Mouse (Mus musculus) cerebral cortex, adult 2 months (tissue): ENCODE results near the gene Ciz1.

Experiments
- WGBS: fragments of 180-500 bp; shearing (Covaris S2); methylation state at CpG from one replicate; pipeline ENCODE4 v1.1.7; 2018; 5-methylcytosine and 5-hydroxymethylcytosine counted together

Gene Ciz1

DNA sequence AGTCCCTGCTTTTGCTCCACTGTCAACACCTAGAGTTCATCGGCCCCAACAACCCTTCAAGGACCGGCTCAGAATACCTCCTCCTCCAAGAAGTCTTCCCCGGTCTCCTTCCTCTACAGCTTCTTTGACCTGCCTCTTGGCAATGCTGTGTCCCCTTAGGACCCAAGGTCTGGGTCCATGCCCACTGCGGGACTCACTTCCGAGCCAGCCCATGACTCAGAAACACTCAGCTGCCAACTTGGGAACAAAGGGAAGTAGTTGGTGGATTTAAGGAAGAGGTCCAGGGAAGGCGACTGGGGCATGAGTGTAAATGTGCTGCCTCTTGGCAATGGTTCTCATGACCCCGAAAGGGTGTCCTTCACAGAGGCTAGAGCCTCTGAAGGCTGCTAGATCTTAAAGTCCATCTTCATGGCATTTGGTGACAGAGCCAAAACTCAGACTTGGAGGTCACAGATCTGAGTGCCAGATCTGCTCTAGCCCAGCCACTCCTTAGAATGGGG, 27.9 kb downstream of the Ciz1 start:
- WGBS: 45% methylated on average over 7 of the region's 7 CpGs

- WGBS: 1% methylated on average over 27 of the region's 27 CpGs
These were observed 29.1 kb downstream of the Ciz1 start for GRCm38 (mm10) chr2:32381141-32381774.

- WGBS: 1% methylated on average over 46 of the region's 47 CpGs
These were observed 29.7 kb downstream of the Ciz1 start, which contains the start of gene 1110008P14Rik for GRCm38 (mm10) chr2:32381775-32382223. TSS of gene 1110008P14Rik (minus strand) at chr2:32381938.

DNA sequence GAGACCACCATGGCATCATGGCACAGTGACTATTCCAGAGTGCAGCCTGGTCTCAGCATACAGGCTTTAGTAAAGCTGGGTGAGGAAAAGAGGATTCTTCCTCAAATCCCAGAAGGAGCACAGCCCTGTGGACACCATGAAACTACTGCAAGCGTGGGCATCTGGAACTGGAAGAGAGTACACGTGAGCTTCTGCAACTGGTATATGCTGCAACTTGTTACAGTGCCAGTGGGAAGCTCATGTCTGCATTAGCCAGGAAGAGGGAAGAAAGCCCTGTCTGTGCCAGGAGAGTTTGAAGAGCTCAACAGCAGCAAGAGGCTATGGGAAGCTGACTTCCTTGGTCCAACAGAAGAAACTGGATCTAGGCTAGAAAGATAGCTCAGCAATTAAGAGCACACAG, 30.6 kb downstream of the Ciz1 start:
- WGBS: 52% methylated on average over 2 of the region's 2 CpGs

DNA sequence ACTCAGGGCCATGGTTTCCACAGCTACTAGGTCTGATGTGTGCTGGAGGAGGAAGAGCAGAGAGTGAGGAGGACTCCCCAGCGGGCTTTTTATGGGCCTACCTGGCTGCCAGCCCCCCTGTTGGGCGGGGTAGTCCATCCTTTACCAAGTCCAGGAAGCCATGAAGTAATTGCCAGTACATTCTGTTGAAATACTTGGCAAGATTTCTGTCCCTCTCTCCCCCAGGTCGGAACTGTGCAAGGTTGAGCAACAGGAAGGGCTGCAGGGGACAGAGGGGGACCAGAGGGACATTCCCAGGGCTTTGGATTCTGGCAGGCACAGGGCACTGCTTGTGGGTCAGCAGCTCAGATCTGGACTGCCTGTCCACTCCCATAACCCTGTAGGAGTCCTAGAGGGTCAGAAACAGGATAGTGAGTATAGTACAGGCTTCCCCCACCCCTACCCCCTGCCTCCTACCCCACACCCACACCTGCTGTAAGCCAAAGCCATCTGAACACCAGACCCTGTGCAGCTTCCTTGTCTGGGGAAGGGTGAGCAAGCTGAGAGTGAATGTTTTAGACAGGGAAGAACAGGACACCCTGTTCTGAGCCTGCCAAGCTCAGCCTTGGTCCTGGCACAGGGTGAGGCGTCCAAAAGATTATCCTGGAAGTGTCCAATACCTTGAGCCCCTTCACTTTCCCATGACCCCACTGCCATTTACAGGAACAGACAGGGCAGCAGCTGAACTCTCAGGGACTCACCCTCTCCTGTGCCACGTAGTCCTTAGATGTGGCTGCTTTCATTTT, 35.8 kb downstream of the Ciz1 start, which contains the start of gene Lcn2:
Gene Lcn2, minus strand, starts transcription at position 547 of the 785 bp plus-strand sequence.
- WGBS: 67% methylated on average over 5 of the region's 5 CpGs

- 90% methylated on average over 2 of the region's 2 CpGs for WGBS
These were observed 37.0 kb downstream of the Ciz1 start for GRCm38 (mm10) chr2:32389157-32389556.

DNA sequence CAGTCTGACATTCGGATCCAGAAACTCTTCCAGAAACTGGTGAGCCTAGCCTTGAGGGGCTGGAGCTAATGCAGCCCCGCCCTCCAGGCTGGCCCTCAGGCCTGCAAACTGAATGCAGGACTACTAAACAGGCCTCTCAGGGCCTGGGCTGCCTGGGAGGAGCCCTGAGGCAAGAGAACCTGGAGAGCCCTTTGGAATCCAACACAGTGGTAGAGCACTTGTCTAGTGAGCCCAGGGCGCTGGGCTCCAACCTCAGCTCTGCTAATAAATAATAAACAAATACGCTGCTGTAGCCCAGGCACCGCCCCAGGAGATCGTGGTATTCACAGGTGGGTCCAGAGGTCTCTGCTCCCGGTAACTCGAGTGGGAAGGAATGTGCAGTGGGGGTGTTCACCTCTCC, 38.7 kb downstream of the Ciz1 start:
- 85% methylated on average over 8 of the region's 8 CpGs for WGBS

DNA sequence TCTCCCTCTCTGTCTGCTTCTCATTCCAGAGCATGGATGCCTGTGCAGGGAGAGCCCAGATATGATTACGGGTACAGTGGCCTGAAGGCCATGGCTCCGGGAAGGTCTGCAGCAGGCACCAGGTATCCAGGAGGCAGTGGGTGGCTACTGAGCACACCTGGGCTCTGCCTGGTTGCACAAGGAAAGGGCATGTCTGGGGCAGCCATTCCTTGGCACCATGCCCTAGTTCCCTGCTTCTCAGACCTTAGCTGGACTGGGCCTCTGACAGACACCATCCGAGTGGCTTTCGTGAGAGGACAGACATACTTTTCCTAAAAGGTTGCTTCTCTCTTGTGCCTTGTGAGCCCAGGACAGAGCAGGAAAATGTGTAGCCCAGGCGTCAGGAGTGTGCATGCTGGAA, 39.9 kb downstream of the Ciz1 start:
- 90% methylated on average over 5 of the region's 5 CpGs for WGBS

DNA sequence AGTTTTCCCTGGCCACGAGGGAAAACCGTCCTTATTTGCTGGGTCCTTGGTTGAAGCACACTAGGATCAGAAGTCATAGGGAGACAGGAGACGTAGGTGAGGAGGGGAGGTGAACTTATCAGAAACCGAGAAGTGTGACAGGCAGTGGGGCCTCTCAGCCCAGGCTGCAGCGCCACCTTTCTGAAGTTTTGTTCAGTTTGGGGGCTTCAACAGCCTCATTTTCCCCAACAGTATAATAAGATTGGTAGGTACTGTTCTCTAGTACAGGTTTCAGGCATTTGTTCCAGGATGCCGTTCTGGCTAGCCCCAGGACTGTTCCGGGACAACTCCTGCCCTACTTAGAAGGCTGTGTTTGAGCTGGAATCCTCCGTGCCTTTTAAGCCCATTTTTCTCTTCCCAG, 42.8 kb downstream of the Ciz1 start:
- 2% methylated on average over 8 of the region's 8 CpGs for WGBS

DNA sequence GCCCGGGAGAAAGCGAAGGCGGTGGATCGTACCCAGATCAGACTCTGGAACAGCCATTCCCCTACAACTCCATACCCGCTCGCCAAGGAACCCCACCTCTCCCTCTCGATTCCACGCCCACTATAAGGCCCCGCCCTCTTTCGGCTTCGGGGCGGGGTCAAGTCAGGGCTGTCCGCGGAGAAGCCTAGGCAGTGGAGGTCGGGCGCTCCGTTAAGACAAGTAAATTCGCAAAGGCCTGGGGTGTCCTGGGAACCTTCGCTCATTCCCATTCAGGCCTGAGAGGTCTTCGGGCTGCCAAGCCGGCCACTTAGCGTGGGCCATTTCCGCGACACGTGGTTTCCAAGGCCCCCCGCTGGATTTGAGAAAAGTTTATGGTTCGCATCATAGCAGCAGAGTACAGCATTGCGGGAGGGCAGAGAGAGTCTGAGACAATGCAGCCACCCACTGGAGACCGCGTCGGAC, 43.4 kb downstream of the Ciz1 start, which contains the start of gene Ptges2:
Gene Ptges2, plus strand, starts transcription at position 413 of the 462 bp plus-strand sequence.
- WGBS: under 1% methylated on average over 31 of the region's 31 CpGs

DNA sequence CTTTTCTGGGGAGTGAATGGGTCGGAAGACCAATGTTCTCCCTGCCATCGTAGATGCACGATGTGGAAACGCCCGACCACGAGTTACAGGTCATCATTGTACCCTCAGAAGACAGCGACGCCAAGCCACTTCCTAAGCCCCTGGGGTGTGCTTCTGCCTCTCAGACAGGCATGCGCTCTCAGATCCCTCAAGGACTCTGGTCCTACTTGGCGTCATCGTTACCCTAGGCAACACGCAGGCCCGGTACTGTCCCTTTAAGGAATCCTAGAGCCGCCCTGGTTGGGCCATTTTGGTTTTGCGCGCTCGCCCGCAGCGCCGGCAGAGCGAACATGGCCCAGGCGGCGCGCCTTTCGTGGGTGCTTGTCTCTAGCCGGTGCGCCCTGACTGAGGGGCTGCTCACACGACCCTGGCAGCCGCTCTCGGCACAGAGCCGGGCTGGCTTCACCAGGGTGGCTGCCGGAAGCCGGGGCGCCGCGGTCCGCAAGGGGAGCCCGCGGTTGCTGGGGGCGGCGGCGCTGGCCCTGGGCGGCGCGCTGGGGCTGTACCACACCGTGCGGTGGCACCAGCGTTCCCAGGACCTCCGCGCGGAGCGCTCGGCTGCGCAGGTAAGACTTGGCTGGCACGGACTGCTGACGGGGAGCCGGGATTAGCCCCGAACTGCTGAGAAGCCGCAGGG, 44.0 kb downstream of the Ciz1 start:
- WGBS: under 1% methylated on average over 59 of the region's 59 CpGs

- under 1% methylated on average over 15 of the region's 15 CpGs for WGBS
These were observed 44.6 kb downstream of the Ciz1 start for GRCm38 (mm10) chr2:32396695-32397094.

- WGBS: 12% methylated on average over 2 of the region's 2 CpGs
These were observed 52.5 kb downstream of the Ciz1 start for GRCm38 (mm10) chr2:32404663-32405062.

DNA sequence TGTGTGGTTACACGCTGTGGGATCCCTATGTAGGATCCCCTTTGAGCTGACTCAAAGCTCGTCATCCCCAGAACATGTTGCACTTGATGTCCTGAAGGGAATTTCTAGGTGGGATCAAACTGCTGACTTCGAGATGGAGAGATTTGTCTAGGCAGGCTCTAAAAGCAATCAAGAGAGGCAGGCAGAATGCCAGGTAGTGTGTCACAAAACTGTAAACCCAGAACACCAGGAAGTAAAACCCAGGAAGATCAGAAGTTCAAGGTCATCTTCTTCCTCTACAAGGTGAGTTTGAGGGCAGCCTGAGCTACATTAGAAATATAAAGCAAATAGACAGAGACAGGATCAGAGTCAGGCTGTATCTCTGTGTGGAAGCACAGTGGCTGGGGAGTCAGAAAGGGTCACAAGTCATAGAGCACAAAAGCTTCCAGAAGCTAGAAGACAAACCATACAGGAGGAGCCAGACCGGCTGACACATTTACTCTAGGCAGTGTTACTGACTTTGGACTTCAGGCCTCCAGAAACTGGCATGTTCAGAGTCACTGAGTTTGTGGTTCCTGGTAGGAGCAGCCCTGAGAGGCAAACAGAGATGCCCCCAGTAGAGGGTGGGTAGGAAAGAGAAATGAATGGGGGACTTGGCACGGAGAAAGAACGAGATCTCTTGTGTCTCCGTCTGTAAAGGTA, 55.2 kb downstream of the Ciz1 start:
- WGBS: 83% methylated on average over 7 of the region's 7 CpGs

DNA sequence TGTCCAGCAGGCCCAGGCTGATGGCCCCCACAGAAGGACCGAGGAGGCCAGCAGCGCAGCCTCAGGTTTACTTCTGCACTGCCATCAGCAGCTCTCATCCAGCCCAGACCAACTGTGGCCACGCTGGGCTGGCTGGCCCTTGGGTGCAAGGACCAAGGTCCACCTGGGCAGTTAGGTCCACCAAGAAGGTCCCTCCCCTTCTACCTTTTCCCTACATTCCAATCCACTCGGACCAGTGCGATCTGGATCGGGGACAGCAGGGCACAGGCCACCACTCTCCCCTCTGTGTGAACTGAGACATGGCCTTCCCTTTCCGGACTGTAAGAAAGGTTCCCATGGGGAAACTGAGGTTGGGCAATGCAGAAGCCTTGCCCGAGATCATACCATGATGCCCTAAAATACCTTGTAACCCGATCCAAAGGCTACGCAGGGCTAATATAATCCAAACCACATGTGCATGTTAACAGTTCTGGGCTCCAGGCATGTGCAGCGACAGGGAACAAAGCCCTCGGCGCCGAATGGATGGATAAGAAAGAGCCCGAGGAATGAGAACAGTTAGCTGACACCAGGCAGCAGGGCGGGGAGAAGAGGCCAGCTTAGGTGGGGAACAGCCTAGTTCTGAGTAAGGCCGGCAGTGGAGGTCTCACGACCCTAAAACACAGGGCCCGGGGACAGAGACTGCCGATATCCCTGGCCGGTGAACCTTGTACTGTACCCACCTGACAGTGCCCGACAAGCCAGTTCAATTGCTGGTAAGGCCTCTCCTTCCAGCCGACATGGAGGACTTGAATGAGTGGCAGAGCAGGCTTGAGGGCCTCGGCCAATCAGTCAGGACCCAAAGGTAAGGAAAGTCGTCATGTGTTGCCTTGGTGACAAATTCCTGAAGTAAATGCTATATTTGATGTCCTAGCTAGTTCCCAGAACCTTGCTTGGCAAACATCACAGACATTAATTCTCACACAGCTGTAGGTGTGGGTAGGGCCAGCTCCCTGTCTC, 56.6 kb downstream of the Ciz1 start:
- 80% methylated on average over 25 of the region's 25 CpGs for WGBS

- 78% methylated on average over 7 of the region's 7 CpGs for WGBS
These were observed 59.3 kb downstream of the Ciz1 start for GRCm38 (mm10) chr2:32411407-32411806.

DNA sequence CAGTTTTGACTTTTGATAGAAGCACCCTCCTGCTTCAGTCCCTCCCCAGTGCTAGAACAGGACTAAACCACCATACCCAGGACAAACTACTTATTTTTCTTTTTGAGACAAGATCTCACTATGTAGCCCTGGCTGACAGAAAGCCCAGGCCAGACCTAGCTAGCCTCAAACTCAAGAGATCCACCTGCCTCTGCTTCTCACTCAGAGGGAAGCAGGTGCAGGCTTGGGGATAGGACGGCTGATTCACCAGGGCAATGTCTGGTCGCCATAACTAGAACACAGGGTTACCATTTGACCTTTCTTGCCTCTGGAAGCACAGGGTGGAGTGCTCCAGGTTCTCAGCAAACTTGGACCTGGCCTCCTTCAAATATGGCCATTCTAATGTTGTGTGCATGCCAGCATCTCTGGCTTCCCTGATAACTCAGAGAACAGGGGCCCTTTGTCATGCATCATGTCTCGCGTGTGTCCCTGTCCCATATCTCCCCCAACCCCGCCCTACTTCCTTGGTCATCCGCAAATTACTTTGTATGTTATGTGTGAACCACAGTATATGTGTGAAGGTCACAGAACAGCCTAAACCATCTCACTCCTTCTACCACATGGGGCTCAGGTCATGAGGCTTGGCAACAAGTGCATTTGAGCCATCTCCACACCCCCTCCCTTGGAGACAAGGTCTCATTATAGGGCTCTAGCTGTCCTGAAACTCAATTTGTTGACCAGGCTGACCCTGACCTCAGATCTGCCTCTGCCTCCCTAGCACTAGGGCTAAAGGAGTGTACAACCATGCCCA, 60.8 kb downstream of the Ciz1 start:
- 89% methylated on average over 6 of the region's 6 CpGs for WGBS

DNA sequence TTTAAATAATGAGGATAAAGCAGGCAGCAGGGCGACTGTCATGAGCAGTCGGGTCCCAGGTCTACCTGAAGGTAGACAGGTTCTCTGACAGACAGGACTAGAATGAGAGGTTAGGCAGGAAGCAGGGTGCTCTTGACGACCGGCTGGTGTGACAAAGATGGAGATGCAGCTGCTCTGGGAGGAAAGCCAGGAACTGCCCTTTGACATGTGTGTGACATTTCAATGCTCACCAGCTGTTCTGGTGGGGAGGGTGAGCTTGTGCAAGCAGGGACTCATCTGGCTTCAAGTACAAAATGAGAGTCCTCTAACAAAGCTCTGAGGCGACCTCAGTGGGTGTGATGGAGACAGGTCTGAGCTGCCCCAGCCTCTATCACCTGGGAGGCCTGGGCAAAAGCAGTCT, 61.8 kb downstream of the Ciz1 start:
- WGBS: 69% methylated on average over 5 of the region's 5 CpGs

DNA sequence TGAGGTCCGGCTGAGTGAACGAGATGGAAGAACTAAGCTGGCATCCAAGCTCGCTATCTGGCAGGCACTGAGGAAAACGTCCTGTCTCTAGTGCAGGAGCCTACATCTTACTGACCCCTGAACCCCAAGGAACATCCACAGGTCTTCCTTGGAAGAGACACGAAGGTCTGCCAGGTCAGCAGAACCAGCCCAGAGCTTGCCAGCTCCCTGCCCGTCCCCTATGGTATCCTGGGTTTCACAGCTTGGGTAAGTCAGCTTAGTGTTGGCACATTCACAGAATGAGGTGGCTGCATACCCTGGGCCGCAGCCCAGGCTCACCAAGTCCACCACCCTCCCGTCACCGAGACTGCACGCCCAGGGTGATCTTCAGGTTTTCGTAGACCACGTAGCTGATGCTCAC, 63.7 kb downstream of the Ciz1 start:
- WGBS: 92% methylated on average over 12 of the region's 12 CpGs
